Mouse (Mus musculus): ENCODE results near the gene Loxl4.

Gene Loxl4

DNA sequence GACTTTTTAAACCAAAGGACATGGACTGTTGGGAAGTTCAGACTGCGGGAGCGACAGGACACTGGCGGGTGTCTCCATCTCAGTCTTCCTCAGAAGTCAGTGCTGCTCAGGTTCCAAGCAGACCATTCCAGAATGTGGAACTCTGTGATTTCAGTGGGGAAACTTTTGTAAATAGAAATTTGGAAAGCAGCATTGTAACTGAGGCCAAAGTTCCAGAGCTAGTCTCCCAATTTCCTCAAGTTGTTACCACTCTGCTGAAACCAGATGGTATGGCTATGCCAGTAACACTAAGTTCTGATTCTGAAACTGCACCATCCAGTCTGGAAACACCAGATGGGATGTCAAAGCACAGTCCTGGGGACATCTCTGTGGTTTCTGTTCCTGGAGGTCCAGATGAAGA lies 49.6 kb downstream of the Loxl4 start:
- DNase-seq, result no peak

DNA sequence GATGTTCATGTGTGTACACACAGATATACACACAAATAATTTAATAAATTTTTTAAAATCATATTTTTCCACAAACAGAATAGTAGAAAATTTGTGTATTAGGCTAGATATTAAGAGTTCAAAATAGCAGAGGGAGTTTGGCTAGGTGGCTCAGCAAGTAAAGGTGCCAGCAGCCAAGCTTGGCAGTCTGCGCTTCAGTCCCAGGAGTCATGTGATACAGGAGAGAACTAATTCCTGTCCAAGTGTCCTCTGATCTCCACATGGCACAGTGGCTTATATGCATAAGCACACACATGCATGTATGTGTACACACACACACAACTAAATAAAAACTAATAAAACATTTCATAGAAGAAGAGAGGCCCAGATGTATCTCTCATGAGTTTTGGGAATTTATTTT lies 50.6 kb downstream of the Loxl4 start:
- no peak for DNase-seq

DNA sequence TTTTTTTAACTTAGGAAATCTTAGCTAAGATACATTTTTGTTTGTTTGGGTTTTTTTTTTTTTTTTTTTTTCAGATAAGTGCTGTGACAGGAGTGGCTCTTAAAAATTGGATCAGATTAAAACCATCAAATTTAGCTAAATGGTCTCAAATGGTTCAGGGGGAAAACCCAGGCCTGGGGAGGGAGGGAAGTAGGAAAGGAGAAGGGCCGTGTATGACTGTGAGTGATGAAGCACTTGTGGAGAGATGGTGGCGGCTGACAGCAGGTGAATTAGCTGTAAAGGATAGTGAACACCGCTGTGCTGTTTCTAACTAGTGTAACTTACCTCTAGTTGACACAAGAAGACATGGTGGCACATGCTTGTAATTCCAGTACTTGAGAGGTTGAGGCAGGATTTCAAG lies 53.9 kb downstream of the Loxl4 start:
- no peak for DNase-seq

All from lung, postnatal 14 days (tissue).